Mouse (Mus musculus): ENCODE results near the gene Tm9sf3. TPM values are rescaled to one million over a fixed set of nuclear protein-coding genes. Genes with fewer than 3 reads are reported as not detected.

Gene Tm9sf3
- polyA plus RNA-seq, 1 experiment, result 49.5 TPM

GRCm38 (mm10) chr19:41248271-41248670 is 15.5 kb downstream of the Tm9sf3 start:
- TF ChIP-seq CTCF (IDR thresholded peaks at IDR 0.05; ENCODE audit: control insufficient read depth, insufficient read depth, insufficient read length), result no peak
- no peak for TF ChIP-seq MYOG (IDR thresholded peaks at IDR 0.05; ENCODE audit: control insufficient read depth, extremely low read depth, insufficient read length)
- no peak for TF ChIP-seq MYOD1 (IDR thresholded peaks at IDR 0.05; ENCODE audit: control insufficient read depth, insufficient read length, low read depth)
- no peak for TF ChIP-seq USF1 (IDR thresholded peaks at IDR 0.05; ENCODE audit: low read depth)
- TF ChIP-seq CEBPB (IDR thresholded peaks at IDR 0.05; ENCODE audit: low read depth), result no peak
- no peak for TF ChIP-seq MAX (IDR thresholded peaks at IDR 0.05)
- peaks cover 53% of the 10 kb centered on the region for H3K79me2 ChIP-seq (ENCODE audit: control insufficient read depth, insufficient read depth)
- H3K79me3 ChIP-seq (ENCODE audit: low read depth), result peaks cover 26% of the 10 kb centered on the region
- peaks cover 57% of the 10 kb centered on the region for H3K36me3 ChIP-seq (ENCODE audit: control insufficient read depth, insufficient read depth)
- no peak overlapping the region for H3K4me3 ChIP-seq (ENCODE audit: insufficient read depth, poor library complexity, severe bottlenecking)
- H3K27me3 ChIP-seq (ENCODE audit: control insufficient read depth, insufficient read depth, insufficient read length), result no peaks in the 10 kb centered on the region
- no peak overlapping the region for H3ac ChIP-seq (ENCODE audit: control insufficient read depth, insufficient read length, low read depth)

- peaks cover 70% of the 10 kb centered on the region for H3K36me3 ChIP-seq (ENCODE audit: control insufficient read depth, insufficient read depth)
These were observed 17.5 kb downstream of the Tm9sf3 start for GRCm38 (mm10) chr19:41246271-41246670.

GRCm38 (mm10) chr19:41244581-41244980 is 19.2 kb downstream of the Tm9sf3 start:
- TF ChIP-seq CTCF (IDR thresholded peaks at IDR 0.05; ENCODE audit: control insufficient read depth, insufficient read depth, insufficient read length) (peak; percentile 34), CEBPB (IDR thresholded peaks at IDR 0.05; ENCODE audit: low read depth) (no peak), MYOD1 (IDR thresholded peaks at IDR 0.05; ENCODE audit: control insufficient read depth, insufficient read length, low read depth) (no peak), FOSL1 (IDR thresholded peaks at IDR 0.05; ENCODE audit: insufficient read depth, low read length, poor library complexity, severe bottlenecking) (no peak)
- H3K79me3 ChIP-seq (ENCODE audit: low read depth), result peaks cover 10% of the 10 kb centered on the region
- H3K4me3 ChIP-seq (ENCODE audit: insufficient read depth, poor library complexity, severe bottlenecking), result no peak overlapping the region
- H3K36me3 ChIP-seq (ENCODE audit: control insufficient read depth, insufficient read depth), result peaks cover 87% of the 10 kb centered on the region
- H3K79me2 ChIP-seq (ENCODE audit: control insufficient read depth, insufficient read depth), result peaks cover 22% of the 10 kb centered on the region
- no peak overlapping the region for H3ac ChIP-seq (ENCODE audit: control insufficient read depth, insufficient read length, low read depth)
- no peaks in the 10 kb centered on the region for H3K27me3 ChIP-seq (ENCODE audit: control insufficient read depth, insufficient read depth, insufficient read length)

More at GRCm38 (mm10) chr19:41246271-41246670, 17.5 kb downstream of the Tm9sf3 start:
- no peaks in the 10 kb centered on the region for H3K27me3 ChIP-seq (ENCODE audit: control insufficient read depth, insufficient read depth, insufficient read length)
- no peak for TF ChIP-seq CTCF (IDR thresholded peaks at IDR 0.05; ENCODE audit: control insufficient read depth, insufficient read depth, insufficient read length)
- no peak for TF ChIP-seq FOSL1 (IDR thresholded peaks at IDR 0.05; ENCODE audit: insufficient read depth, low read length, poor library complexity, severe bottlenecking)
- peaks cover 19% of the 10 kb centered on the region for H3K79me3 ChIP-seq (ENCODE audit: low read depth)
- no peak overlapping the region for H3K4me3 ChIP-seq (ENCODE audit: insufficient read depth, poor library complexity, severe bottlenecking)
- peaks cover 38% of the 10 kb centered on the region for H3K79me2 ChIP-seq (ENCODE audit: control insufficient read depth, insufficient read depth)
- no peak overlapping the region for H3ac ChIP-seq (ENCODE audit: control insufficient read depth, insufficient read length, low read depth)

GRCm38 (mm10) chr19:41241997-41242396 is 21.8 kb downstream of the Tm9sf3 start:
- Histone ChIP-seq H3K27me3 (ENCODE audit: control insufficient read depth, insufficient read depth, insufficient read length) (no peaks in the 10 kb centered on the region), H3K36me3 (ENCODE audit: control insufficient read depth, insufficient read depth) (peaks cover 90% of the 10 kb centered on the region), H3K79me2 (ENCODE audit: control insufficient read depth, insufficient read depth) (peaks cover 5% of the 10 kb centered on the region), H3ac (ENCODE audit: control insufficient read depth, insufficient read length, low read depth) (no peak overlapping the region), H3K79me3 (ENCODE audit: low read depth) (peaks cover 2% of the 10 kb centered on the region), H3K4me3 (ENCODE audit: insufficient read depth, poor library complexity, severe bottlenecking) (no peak overlapping the region)
- TF ChIP-seq MYOG (IDR thresholded peaks at IDR 0.05; ENCODE audit: control insufficient read depth, extremely low read depth, insufficient read length) (no peak), FOSL1 (IDR thresholded peaks at IDR 0.05; ENCODE audit: insufficient read depth, low read length, poor library complexity, severe bottlenecking) (no peak), MYOD1 (IDR thresholded peaks at IDR 0.05; ENCODE audit: control insufficient read depth, insufficient read length, low read depth) (no peak), USF1 (IDR thresholded peaks at IDR 0.05; ENCODE audit: low read depth) (no peak), CEBPB (IDR thresholded peaks at IDR 0.05; ENCODE audit: low read depth) (no peak), MAX (IDR thresholded peaks at IDR 0.05) (no peak), CTCF (IDR thresholded peaks at IDR 0.05; ENCODE audit: control insufficient read depth, insufficient read depth, insufficient read length) (no peak)

- Histone ChIP-seq H3K79me2 (ENCODE audit: control insufficient read depth, insufficient read depth) (peaks cover 15% of the 10 kb centered on the region), H3K36me3 (ENCODE audit: control insufficient read depth, insufficient read depth) (peaks cover 76% of the 10 kb centered on the region), H3ac (ENCODE audit: control insufficient read depth, insufficient read length, low read depth) (no peak overlapping the region), H3K27me3 (ENCODE audit: control insufficient read depth, insufficient read depth, insufficient read length) (no peaks in the 10 kb centered on the region), H3K79me3 (ENCODE audit: low read depth) (no peaks in the 10 kb centered on the region), H3K4me3 (ENCODE audit: insufficient read depth, poor library complexity, severe bottlenecking) (no peak overlapping the region)
- no peak for TF ChIP-seq FOSL1 (IDR thresholded peaks at IDR 0.05; ENCODE audit: insufficient read depth, low read length, poor library complexity, severe bottlenecking)
- no peak for TF ChIP-seq USF1 (IDR thresholded peaks at IDR 0.05; ENCODE audit: low read depth)
- no peak for TF ChIP-seq CTCF (IDR thresholded peaks at IDR 0.05; ENCODE audit: control insufficient read depth, insufficient read depth, insufficient read length)
- no peak for TF ChIP-seq MYOG (IDR thresholded peaks at IDR 0.05; ENCODE audit: control insufficient read depth, extremely low read depth, insufficient read length)
- TF ChIP-seq MYOD1 (IDR thresholded peaks at IDR 0.05; ENCODE audit: control insufficient read depth, insufficient read length, low read depth), result no peak
- TF ChIP-seq MAX (IDR thresholded peaks at IDR 0.05), result no peak
- no peak for TF ChIP-seq CEBPB (IDR thresholded peaks at IDR 0.05; ENCODE audit: low read depth)
These were observed 30.1 kb downstream of the Tm9sf3 start for GRCm38 (mm10) chr19:41233698-41234097.

GRCm38 (mm10) chr19:41208326-41208725 is 55.5 kb downstream of the Tm9sf3 start:
- Histone ChIP-seq H3K79me2 (ENCODE audit: control insufficient read depth, insufficient read depth) (no peaks in the 10 kb centered on the region), H3K4me3 (ENCODE audit: insufficient read depth, poor library complexity, severe bottlenecking) (no peak overlapping the region), H3K27me3 (ENCODE audit: control insufficient read depth, insufficient read depth, insufficient read length) (peaks cover 5% of the 10 kb centered on the region), H3K36me3 (ENCODE audit: control insufficient read depth, insufficient read depth) (peaks cover 19% of the 10 kb centered on the region), H3K79me3 (ENCODE audit: low read depth) (no peaks in the 10 kb centered on the region), H3ac (ENCODE audit: control insufficient read depth, insufficient read length, low read depth) (no peak overlapping the region)
- no peak for TF ChIP-seq FOSL1 (IDR thresholded peaks at IDR 0.05; ENCODE audit: insufficient read depth, low read length, poor library complexity, severe bottlenecking)
- no peak for TF ChIP-seq CTCF (IDR thresholded peaks at IDR 0.05; ENCODE audit: control insufficient read depth, insufficient read depth, insufficient read length)
- TF ChIP-seq CEBPB (IDR thresholded peaks at IDR 0.05; ENCODE audit: low read depth), result no peak
- TF ChIP-seq MYOD1 (IDR thresholded peaks at IDR 0.05; ENCODE audit: control insufficient read depth, insufficient read length, low read depth), result no peak
- TF ChIP-seq MAX (IDR thresholded peaks at IDR 0.05), result no peak
- no peak for TF ChIP-seq USF1 (IDR thresholded peaks at IDR 0.05; ENCODE audit: low read depth)
- no peak for TF ChIP-seq MYOG (IDR thresholded peaks at IDR 0.05; ENCODE audit: control insufficient read depth, extremely low read depth, insufficient read length)
